19 mouse cellular contexts compared by ENCODE assay signal in genomic region chr4:111073738-111074497, GRCm38 (mm10).
DNase-seq lines count a peak whose midpoint lies in the region; ATAC-seq and TF ChIP-seq lines count a peak whose summit lies in the region.
"Had no signal": no experiment of that assay in that cellular context is flagged by ENCODE, and none has a peak within 500 bp of the region (broad histone marks: within the 10 kb centered on the region; RNA-seq: fewer than 3 reads in every experiment).

No protein-coding gene starts in this region.

- H3K9me3 ChIP-seq in hindbrain, embryonic 11.5 days (ENCODE audit: control insufficient read depth, low read length): no peaks in the 10 kb centered on the region
- H3K9me3 ChIP-seq in hindbrain, embryonic 10.5 days: no peaks in the 10 kb centered on the region
- H3K9me3 ChIP-seq in midbrain, embryonic 16.5 days (replicated peaks; ENCODE audit: control insufficient read depth, low read length, poor library complexity, severe bottlenecking): no peaks in the 10 kb centered on the region
- no peaks in the 10 kb centered on the region for H3K9me3 ChIP-seq in midbrain, embryonic 13.5 days
- no peaks in the 10 kb centered on the region for H3K9me3 ChIP-seq in kidney, embryonic 14.5 days (ENCODE audit: control insufficient read depth, low read length)
- H3K9me3 ChIP-seq: embryonic facial prominence, embryonic 13.5 days; heart, embryonic 10.5 days had no signal

- TF ChIP-seq POLR2A in heart, adult 2 months (IDR thresholded peaks at IDR 0.05; ENCODE audit: insufficient read depth, low read depth, low read length): no peak

- no peak for DNase-seq in hindbrain, embryonic 11.5 days (ENCODE audit: low spot score)
- no peak for DNase-seq in hindbrain, embryonic 10.5 days (ENCODE audit: low spot score)
- DNase-seq in ZHBTc4 (ENCODE audit: low read depth, low spot score): peak; percentile 28
- DNase-seq in heart, adult 2 months: no peak
- DNase-seq: adrenal gland, postnatal 36 days; cerebellum, adult 11-12 months; heart, postnatal 4 days; kidney, adult 18-20 months; lung, postnatal 4 days; right cerebral cortex, postnatal 25 days; thymus, postnatal 25 days had no signal

- no peak overlapping the region for H3K27ac ChIP-seq in hindbrain, embryonic 11.5 days (ENCODE audit: low read depth, low read length)
- H3K27ac ChIP-seq in hindbrain, embryonic 10.5 days: no peak overlapping the region
- no peak overlapping the region for H3K27ac ChIP-seq in midbrain, embryonic 16.5 days (ENCODE audit: low read length)
- H3K27ac ChIP-seq in midbrain, embryonic 13.5 days: no peak overlapping the region
- no peak overlapping the region for H3K27ac ChIP-seq in kidney, embryonic 14.5 days (ENCODE audit: low read depth, low read length)
- no peak overlapping the region for H3K27ac ChIP-seq in heart, adult 2 months
- H3K27ac ChIP-seq: embryonic facial prominence, embryonic 13.5 days; heart, embryonic 10.5 days; kidney, postnatal 0 days had no signal

- no peak for TF ChIP-seq EP300 in heart, adult 2 months (IDR thresholded peaks at IDR 0.05; ENCODE audit: insufficient read depth, low read depth, low read length)

- WGBS in hindbrain, embryonic 11.5 days: 67% methylated on average over 6 of the region's 7 CpGs
- WGBS in hindbrain, embryonic 10.5 days: 70% methylated on average over 6 of the region's 7 CpGs
- 79% methylated on average over 6 of the region's 7 CpGs for WGBS in midbrain, embryonic 16.5 days
- WGBS in midbrain, embryonic 13.5 days: 76% methylated on average over 6 of the region's 7 CpGs
- 58% methylated on average over 7 of the region's 7 CpGs for WGBS in kidney, embryonic 14.5 days
- WGBS in heart, adult 2 months: 61% methylated on average over 6 of the region's 7 CpGs

- no peak overlapping the region for H3K9ac ChIP-seq in hindbrain, embryonic 11.5 days (ENCODE audit: low read depth, low read length)
- no peak overlapping the region for H3K9ac ChIP-seq in midbrain, embryonic 16.5 days (ENCODE audit: low read depth, low read length)
- H3K9ac ChIP-seq in midbrain, embryonic 13.5 days (replicated peaks): no peak overlapping the region
- no peak overlapping the region for H3K9ac ChIP-seq in kidney, embryonic 14.5 days (ENCODE audit: low read depth, low read length)
- H3K9ac ChIP-seq in heart, adult 2 months (ENCODE audit: low read depth, low read length): no peak overlapping the region
- H3K9ac ChIP-seq: embryonic facial prominence, embryonic 13.5 days had no signal

- no peaks in the 10 kb centered on the region for H3K79me2 ChIP-seq in heart, adult 2 months (replicated peaks; ENCODE audit: control insufficient read depth, insufficient read depth, low read length)

- intact Hi-C loops in heart, adult 2 months (cut with DNase I): no loop called here

- no peaks in the 10 kb centered on the region for H3K27me3 ChIP-seq in hindbrain, embryonic 11.5 days (ENCODE audit: control insufficient read depth, insufficient read depth, low read length)
- H3K27me3 ChIP-seq in hindbrain, embryonic 10.5 days (ENCODE audit: insufficient read depth, poor library complexity, severe bottlenecking): no peaks in the 10 kb centered on the region
- no peaks in the 10 kb centered on the region for H3K27me3 ChIP-seq in midbrain, embryonic 16.5 days (ENCODE audit: control insufficient read depth, insufficient read depth, low read depth, low read length)
- no peaks in the 10 kb centered on the region for H3K27me3 ChIP-seq in midbrain, embryonic 13.5 days
- no peaks in the 10 kb centered on the region for H3K27me3 ChIP-seq in kidney, embryonic 14.5 days (ENCODE audit: control insufficient read depth, insufficient read depth, low read length)
- H3K27me3 ChIP-seq in heart, adult 2 months (ENCODE audit: control insufficient read depth, insufficient read depth, low read length): no peaks in the 10 kb centered on the region
- H3K27me3 ChIP-seq: embryonic facial prominence, embryonic 13.5 days had no signal

- no peak overlapping the region for H3K4me2 ChIP-seq in hindbrain, embryonic 11.5 days (replicated peaks; ENCODE audit: low read depth, low read length)
- no peak overlapping the region for H3K4me2 ChIP-seq in midbrain, embryonic 16.5 days (ENCODE audit: low read length)
- no peak overlapping the region for H3K4me2 ChIP-seq in midbrain, embryonic 13.5 days (replicated peaks)
- H3K4me2 ChIP-seq in kidney, embryonic 14.5 days (replicated peaks; ENCODE audit: low read depth, low read length): no peak overlapping the region
- H3K4me2 ChIP-seq: embryonic facial prominence, embryonic 13.5 days had no signal

- TF ChIP-seq CTCF in heart, adult 2 months (IDR thresholded peaks at IDR 0.05): no peak

- no peaks in the 10 kb centered on the region for H3K36me3 ChIP-seq in hindbrain, embryonic 11.5 days (ENCODE audit: control insufficient read depth, insufficient read depth, low read length)
- no peaks in the 10 kb centered on the region for H3K36me3 ChIP-seq in hindbrain, embryonic 10.5 days
- no peaks in the 10 kb centered on the region for H3K36me3 ChIP-seq in midbrain, embryonic 16.5 days (ENCODE audit: control insufficient read depth, insufficient read depth, low read length)
- H3K36me3 ChIP-seq in midbrain, embryonic 13.5 days: no peaks in the 10 kb centered on the region
- H3K36me3 ChIP-seq in kidney, embryonic 14.5 days (ENCODE audit: control insufficient read depth, insufficient read depth, low read length): no peaks in the 10 kb centered on the region
- H3K36me3 ChIP-seq in heart, adult 2 months (ENCODE audit: control insufficient read depth, insufficient read depth, low read length): no peaks in the 10 kb centered on the region
- H3K36me3 ChIP-seq: embryonic facial prominence, embryonic 13.5 days; heart, embryonic 10.5 days had no signal

- no peak overlapping the region for H3K4me3 ChIP-seq in hindbrain, embryonic 11.5 days (ENCODE audit: low read depth, low read length)
- H3K4me3 ChIP-seq in hindbrain, embryonic 10.5 days: no peak overlapping the region
- no peak overlapping the region for H3K4me3 ChIP-seq in midbrain, embryonic 16.5 days (ENCODE audit: low read depth, low read length)
- no peak overlapping the region for H3K4me3 ChIP-seq in midbrain, embryonic 13.5 days (replicated peaks)
- H3K4me3 ChIP-seq in kidney, embryonic 14.5 days (ENCODE audit: low read length): no peak overlapping the region
- no peak overlapping the region for H3K4me3 ChIP-seq in heart, adult 2 months
- H3K4me3 ChIP-seq: embryonic facial prominence, embryonic 13.5 days; erythroblast, embryonic 14.5 days; heart, embryonic 10.5 days had no signal

- H3K4me1 ChIP-seq in hindbrain, embryonic 11.5 days (replicated peaks; ENCODE audit: control insufficient read depth, insufficient read depth, low read length): no peaks in the 10 kb centered on the region
- no peaks in the 10 kb centered on the region for H3K4me1 ChIP-seq in hindbrain, embryonic 10.5 days (replicated peaks)
- H3K4me1 ChIP-seq in midbrain, embryonic 16.5 days (ENCODE audit: control insufficient read depth, insufficient read depth, low read length): no peaks in the 10 kb centered on the region
- no peaks in the 10 kb centered on the region for H3K4me1 ChIP-seq in midbrain, embryonic 13.5 days (replicated peaks)
- H3K4me1 ChIP-seq in kidney, embryonic 14.5 days (ENCODE audit: control insufficient read depth, insufficient read depth, low read length): no peaks in the 10 kb centered on the region
- no peaks in the 10 kb centered on the region for H3K4me1 ChIP-seq in heart, adult 2 months (ENCODE audit: control insufficient read depth, insufficient read depth, low read length)
- H3K4me1 ChIP-seq: embryonic facial prominence, embryonic 13.5 days; heart, embryonic 10.5 days had no signal

- peak; percentile 43 for ATAC-seq in hindbrain, embryonic 11.5 days (ENCODE audit: low FRiP score)
- peak; percentile 54; the same call in 1 of the 2 replicates for ATAC-seq in midbrain, embryonic 16.5 days
- no peak for ATAC-seq in midbrain, embryonic 13.5 days
- ATAC-seq in kidney, embryonic 14.5 days (ENCODE audit: low FRiP score, low TSS enrichment): no peak
- ATAC-seq: inflammation-experienced regulatory T-cells, adult 6 months had no signal

Comparison
In these comparisons a context has a peak if more than half of its experiments do, and no peak if none do; other contexts are left out.
1. ATAC-seq: peak in hindbrain, embryonic 11.5 days (single experiment) and midbrain, embryonic 16.5 days (single experiment); none in midbrain, embryonic 13.5 days (single experiment) and kidney, embryonic 14.5 days (single experiment).